Mouse (Mus musculus): ENCODE results near the gene Zbtb25. TPM values are rescaled to one million over a fixed set of nuclear protein-coding genes. Genes with fewer than 3 reads are reported as not detected.
A peak's percentile ranks its signal among the peaks of the same experiment; 100 is the strongest.

Zbtb25 gene
- polyA plus RNA-seq (2017; shearing (Covaris generic)): 10 to 100 TPM; 12.7 to 13.8 TPM

GRCm38 (mm10) chr12:76369206-76369977 is at the start of gene Zbtb25:
Gene Zbtb25 (minus strand): TSS chr12:76369602.
- peak; percentile 46 for ATAC-seq

GRCm38 (mm10) chr12:76418346-76418745 is 48.9 kb upstream of the Zbtb25 start:
- ATAC-seq: no peak

DNA sequence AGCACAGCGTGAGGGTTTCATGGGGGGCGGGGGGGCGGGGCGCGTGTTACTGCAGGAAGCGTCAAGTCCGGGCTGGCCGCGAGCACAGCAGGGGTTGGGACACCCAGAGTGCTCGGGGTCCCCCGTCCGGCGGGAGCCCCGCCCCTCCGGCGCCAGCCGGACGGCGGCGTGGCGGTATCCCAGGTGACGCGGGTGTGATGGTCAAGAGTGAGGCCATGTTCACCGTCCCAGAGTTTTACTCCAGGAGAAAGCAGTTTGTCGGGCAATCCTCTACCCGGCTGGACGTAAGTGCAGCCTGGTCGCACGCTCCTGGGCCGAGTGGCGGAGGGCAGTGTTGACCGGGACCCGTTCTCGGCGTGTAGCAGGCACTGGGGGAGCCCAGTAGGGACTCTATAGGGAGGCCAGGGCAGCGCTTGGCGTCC is 48.0 kb upstream of the Zbtb25 start, which contains the start of gene Ppp1r36:
TSS of gene Ppp1r36 (plus strand) at position 106 of the 422 bp plus-strand sequence.
- ATAC-seq: no peak

DNA sequence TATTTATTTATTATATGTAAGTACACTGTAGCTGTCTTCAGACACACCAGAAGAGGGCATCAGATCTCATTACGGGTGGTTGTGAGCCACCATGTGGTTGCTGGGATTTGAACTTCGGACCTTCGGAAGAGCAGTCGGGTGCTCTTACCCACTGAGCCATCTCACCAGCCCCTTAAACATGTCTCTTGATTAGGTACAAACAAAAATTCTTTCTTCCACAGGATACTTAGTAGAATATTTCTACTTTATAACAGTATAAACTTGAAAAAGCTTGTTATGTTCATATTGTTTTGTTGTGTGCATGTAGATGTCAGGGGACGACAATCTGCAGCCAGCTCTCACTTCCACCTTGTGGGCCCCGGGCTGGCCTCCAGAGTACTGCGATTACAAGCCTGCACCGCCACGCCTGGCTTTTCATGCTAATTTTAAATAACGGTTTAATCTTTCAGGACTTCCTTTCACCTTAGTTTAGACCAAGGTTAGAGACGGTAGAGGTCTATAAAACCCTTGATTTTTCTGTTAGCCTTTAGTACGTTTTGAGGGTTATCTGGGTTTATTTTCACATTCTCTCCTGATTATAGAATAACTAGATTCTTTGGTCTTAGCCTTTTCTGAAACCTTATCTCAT is 46.1 kb upstream of the Zbtb25 start:
- no peak for ATAC-seq

- ATAC-seq: no peak
These were observed 39.8 kb upstream of the Zbtb25 start for GRCm38 (mm10) chr12:76409166-76409565.

- ATAC-seq: no peak
These were observed 37.8 kb upstream of the Zbtb25 start for GRCm38 (mm10) chr12:76407184-76407583.

DNA sequence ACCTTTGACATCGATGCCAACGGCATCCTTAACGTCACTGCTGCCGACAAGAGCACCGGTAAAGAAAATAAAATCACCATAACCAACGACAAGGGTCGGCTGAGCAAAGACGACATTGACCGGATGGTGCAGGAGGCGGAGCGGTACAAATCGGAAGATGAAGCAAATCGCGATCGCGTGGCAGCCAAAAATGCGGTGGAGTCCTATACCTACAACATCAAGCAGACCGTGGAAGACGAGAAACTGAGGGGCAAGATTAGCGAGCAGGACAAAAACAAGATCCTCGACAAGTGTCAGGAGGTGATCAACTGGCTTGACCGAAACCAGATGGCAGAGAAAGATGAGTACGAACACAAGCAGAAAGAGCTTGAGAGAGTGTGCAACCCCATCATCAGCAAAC is 36.6 kb upstream of the Zbtb25 start:
- no peak for ATAC-seq

- ATAC-seq: no peak
These were observed 36.0 kb upstream of the Zbtb25 start for GRCm38 (mm10) chr12:76405183-76405970.

- ATAC-seq: no peak
These were observed 35.4 kb upstream of the Zbtb25 start for GRCm38 (mm10) chr12:76404836-76405182.

DNA sequence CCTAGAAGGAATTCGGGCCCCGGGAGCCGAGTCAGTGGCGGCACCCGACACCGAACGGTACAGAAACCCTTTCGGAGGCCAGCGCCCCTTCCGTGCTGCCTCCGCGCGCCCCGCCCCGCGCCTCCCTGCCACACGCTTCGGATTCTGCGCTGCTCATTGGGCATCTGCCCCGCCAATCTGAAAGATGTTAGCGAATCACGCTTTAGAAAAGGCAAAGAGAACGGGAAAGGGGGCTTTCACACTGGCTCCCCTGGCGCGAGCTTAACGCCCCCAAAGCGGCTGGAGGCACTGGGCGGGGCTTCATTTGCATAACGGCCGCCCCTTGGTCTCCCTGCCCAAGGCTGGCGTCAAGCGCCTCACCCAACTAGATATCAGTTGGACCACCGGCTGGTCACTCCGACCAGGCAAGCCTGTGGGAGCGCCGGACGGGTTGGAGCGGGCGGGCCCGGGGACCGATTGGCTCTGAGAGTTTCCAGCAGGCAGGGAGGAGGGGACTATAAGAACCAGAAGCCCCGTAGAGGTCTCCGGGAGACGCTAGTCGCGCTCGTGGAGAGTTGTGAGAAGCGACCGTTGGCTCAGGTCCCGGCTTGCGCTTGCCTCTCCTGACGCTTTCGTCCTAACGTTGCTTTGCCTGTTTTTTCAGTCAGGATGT is 34.6 kb upstream of the Zbtb25 start, which contains the start of gene Hspa2:
TSS of gene Hspa2 (plus strand) at position 291 of the 652 bp plus-strand sequence.
- ATAC-seq: peak; percentile 86

GRCm38 (mm10) chr12:76402991-76403885 is 33.8 kb upstream of the Zbtb25 start:
- ATAC-seq: peak; percentile 73

DNA sequence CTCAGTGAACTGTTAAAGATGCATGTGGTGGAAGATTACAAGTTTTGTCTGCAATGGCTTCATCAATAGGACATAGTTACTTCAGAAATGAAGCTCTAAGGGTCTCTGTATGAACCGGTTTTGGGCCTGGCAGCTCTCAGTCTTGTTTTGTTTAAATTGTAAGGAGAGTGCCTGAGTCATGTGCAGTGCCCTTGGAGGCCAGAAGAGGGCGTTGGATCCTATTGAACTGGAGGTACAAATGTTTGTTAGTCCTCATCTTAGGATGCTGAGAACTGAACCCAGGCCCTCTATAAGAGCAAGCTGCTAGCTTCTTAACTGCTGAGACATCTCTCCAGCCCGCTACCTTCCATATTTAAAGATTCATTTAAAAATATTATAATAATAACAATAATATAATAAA is 32.3 kb upstream of the Zbtb25 start:
- ATAC-seq: no peak

GRCm38 (mm10) chr12:76397281-76397680 is 27.9 kb upstream of the Zbtb25 start:
- no peak for ATAC-seq

GRCm38 (mm10) chr12:76392979-76393378 is 23.6 kb upstream of the Zbtb25 start:
- ATAC-seq: no peak

- ATAC-seq: no peak
These were observed 22.3 kb upstream of the Zbtb25 start for GRCm38 (mm10) chr12:76391595-76392271.

- ATAC-seq: no peak
These were observed 19.4 kb upstream of the Zbtb25 start for GRCm38 (mm10) chr12:76388794-76389193.

DNA sequence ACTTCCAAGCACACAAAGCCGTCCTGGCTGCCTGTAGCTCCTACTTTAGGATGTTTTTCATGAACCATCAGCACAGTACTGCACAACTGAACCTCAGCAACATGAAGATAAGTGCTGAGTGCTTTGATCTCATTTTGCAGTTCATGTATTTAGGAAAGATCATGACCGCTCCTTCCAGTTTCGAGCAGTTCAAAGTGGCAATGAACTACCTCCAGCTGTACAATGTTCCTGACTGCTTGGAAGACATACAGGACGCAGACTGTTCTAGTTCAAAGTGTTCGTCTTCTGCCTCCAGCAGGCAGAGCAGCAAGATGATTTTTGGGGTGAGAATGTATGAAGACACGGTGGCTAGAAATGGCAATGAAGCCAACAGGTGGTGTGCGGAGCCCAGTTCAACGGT is 15.9 kb upstream of the Zbtb25 start:
- no peak for ATAC-seq

DNA sequence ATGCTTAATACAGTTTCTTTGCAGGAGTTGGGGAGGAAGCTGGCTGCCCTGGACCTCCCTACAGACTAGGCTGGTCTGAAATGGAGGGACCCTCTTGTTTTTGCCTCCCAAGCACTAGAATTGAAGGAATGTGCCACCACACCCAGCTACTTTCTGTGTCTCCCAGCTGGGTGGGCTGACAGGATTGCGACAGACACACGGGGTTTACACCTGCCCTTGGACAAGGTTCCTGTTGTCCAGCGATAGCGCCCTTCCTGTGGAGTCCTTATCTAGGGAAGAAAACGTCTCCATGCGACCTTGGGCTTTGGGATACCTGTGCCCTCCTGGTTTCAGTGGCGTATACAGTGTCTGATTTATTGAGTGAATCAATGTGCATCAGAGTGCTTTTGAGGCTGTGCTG is 10.7 kb upstream of the Zbtb25 start:
- ATAC-seq: no peak

- no peak for ATAC-seq
These were observed 9.2 kb upstream of the Zbtb25 start for GRCm38 (mm10) chr12:76378556-76378955.

GRCm38 (mm10) chr12:76377726-76378125 is 8.3 kb upstream of the Zbtb25 start:
- ATAC-seq: no peak

DNA sequence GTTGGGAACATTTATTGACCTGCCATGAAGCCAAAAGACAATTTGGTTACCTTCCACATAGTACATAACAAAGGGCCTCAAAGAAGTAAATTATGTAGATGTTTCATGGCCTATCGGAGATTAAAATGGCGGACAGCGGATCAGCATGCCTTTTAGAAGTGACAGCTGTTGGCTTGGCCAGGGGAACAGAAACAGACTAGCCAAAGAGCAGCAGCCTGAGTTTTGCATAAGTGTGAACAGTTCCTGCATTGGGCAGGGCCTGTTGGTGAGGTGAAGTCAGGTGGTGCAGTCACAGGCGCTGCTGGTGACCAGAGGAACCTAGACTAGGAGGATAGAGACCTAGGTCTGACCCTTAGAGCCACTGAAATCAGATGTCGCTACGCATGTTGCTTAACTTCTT is 7.7 kb upstream of the Zbtb25 start:
- no peak for ATAC-seq

Data from CD4-positive, CD25-positive, alpha-beta regulatory T cell, adult 4 months (primary cell).